Comparison of ENCODE assay signal across 21 mouse cellular contexts in the genomic region with DNA sequence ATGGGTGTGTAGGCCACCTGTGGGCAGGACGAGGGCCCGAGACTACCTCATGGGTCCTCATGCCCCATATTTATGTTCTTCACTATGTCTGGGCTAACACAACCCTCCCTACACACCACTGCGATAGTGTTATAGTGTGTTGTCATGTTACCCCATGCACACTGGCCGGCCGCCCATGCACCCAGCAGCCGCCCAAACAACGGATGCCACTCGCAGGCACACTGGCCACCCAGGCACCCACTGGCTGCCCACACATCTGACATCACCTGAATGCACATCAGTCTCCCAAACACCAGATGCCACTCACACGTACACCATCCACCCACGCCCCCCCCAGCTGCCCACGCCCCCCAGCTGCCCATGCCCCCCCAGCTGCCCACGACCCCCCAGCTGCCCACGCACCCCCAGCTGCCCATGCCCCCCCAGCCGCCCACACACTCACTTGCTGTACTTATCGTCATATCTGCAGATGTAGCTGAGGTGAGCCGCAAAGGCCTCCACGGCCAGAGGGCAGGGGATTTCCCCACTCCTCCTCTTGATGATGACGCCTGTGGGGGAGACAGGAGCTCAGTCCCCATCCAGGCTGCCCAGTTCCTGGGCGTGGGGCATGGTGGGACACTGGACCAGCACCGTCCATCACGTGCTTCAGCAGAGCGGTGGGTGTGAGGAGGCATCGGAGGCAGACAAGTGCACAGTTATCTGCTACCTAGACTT.
DNase-seq lines count a peak whose midpoint lies in the region; ATAC-seq lines count a peak whose summit lies in the region.
"Had no signal": no experiment of that assay in that cellular context is flagged by ENCODE, and none has a peak within 500 bp of the region (broad histone marks: within the 10 kb centered on the region; RNA-seq: fewer than 3 reads in every experiment).

No protein-coding gene starts in this region.

- no peak for ATAC-seq in megakaryocyte, adult 5-6 weeks (ENCODE audit: poor library complexity, severe bottlenecking)
- ATAC-seq in CD4-positive, CD25-positive, alpha-beta regulatory T cell, adult 4 months: peak; percentile 60
- peak; percentile 60 for ATAC-seq in inflammation-experienced regulatory T-cells, adult 6 months
- ATAC-seq: forebrain, postnatal 0 days; hindbrain, embryonic 16.5 days had no signal

- H3K27me3 ChIP-seq in megakaryocyte, embryonic 14.5 days (replicated peaks): peaks cover 31% of the 10 kb centered on the region
- H3K27me3 ChIP-seq: embryonic facial prominence, embryonic 13.5 days; forebrain, embryonic 12.5 days; heart, embryonic 13.5 days; hindbrain, embryonic 12.5 days had no signal

- peak overlapping the region; percentile 30 for H3K4me3 ChIP-seq in megakaryocyte, embryonic 14.5 days (replicated peaks)
- H3K4me3 ChIP-seq: embryonic facial prominence, embryonic 13.5 days; forebrain, embryonic 12.5 days; heart, embryonic 13.5 days; hindbrain, embryonic 12.5 days had no signal

- H3K4me1 ChIP-seq in megakaryocyte, embryonic 14.5 days: peaks cover 43% of the 10 kb centered on the region
- H3K4me1 ChIP-seq: embryonic facial prominence, embryonic 13.5 days; forebrain, embryonic 12.5 days; hindbrain, embryonic 12.5 days had no signal

- no peaks in the 10 kb centered on the region for H3K9me3 ChIP-seq in megakaryocyte, embryonic 14.5 days
- H3K9me3 ChIP-seq: embryonic facial prominence, embryonic 13.5 days; forebrain, embryonic 12.5 days; heart, embryonic 13.5 days; hindbrain, embryonic 12.5 days had no signal

- no peaks in the 10 kb centered on the region for H3K36me3 ChIP-seq in megakaryocyte, embryonic 14.5 days (replicated peaks; ENCODE audit: low read length)
- H3K36me3 ChIP-seq: embryonic facial prominence, embryonic 13.5 days; forebrain, embryonic 12.5 days; G1E; heart, embryonic 13.5 days had no signal

- peak; percentile 5 for DNase-seq in cerebellum, adult 8-10 months
- no peak for DNase-seq in cerebellum, adult 9-10 months
- no peak for DNase-seq in lung, postnatal 10 days
- no peak for DNase-seq in thymus, adult 18-20 months
- DNase-seq: adrenal gland, postnatal 10 days; B cell, adult 2 months; cerebellum, adult 11 months; cerebellum, adult 9-11 months; forebrain, postnatal 0 days; gastrocnemius, postnatal 14 days; heart, postnatal 4 days had no signal
